Mouse (Mus musculus): Measurements from ENCODE around the gene Ick.

DNA sequence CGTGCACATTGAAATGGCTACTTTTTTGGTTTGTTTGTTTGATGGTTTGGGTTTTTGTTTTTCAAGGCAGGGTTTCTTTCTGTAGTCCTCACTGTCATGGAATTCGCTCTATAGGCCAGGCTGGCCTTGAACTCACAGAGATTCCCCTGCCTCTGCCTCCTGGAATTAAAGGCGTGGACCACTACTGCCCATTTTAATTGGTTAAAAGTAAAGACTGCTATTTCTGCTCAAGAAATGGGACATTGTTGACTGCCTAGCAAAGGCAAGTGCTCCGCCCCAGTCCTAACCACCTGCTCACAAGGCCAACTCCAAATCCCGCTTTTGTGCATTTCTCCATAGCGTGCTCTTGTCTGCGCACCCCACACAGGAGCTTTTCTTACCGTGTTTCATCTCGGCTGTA, 88.8 kb downstream of the Ick start:
- TF ChIP-seq MAFK (IDR thresholded peaks at IDR 0.05; ENCODE audit: insufficient read depth, low read depth, low read length) (no peak), CHD2 (IDR thresholded peaks at IDR 0.05; ENCODE audit: low read depth, low read length) (no peak)
